Mouse (Mus musculus) liver, embryonic 11.5 days (tissue): ENCODE results near the gene Osbp. TPM values are rescaled to one million over a fixed set of nuclear protein-coding genes. Genes with fewer than 3 reads are reported as not detected.
A peak's percentile ranks its signal among the peaks of the same experiment; 100 is the strongest.

Experiments
- ATAC-seq: fragments of 200-750 bp; cut with Nextera tagmentation; replicated peaks from 2 replicates; pipeline ENCODE4 v1.8.0; 2017; ENCODE audit warnings: moderate number of reproducible peaks, mild to moderate bottlenecking, moderate TSS enrichment, moderate library complexity; ENCODE audit not compliant: low FRiP score
- DNase-seq: peaks from one replicate; pipeline ENCODE4 v3.0.0-alpha.2; 2017; ENCODE audit warnings: low spot score
- H3K27ac ChIP-seq: fragments of 300-500 bp; sonication (generic); 2 replicates; pipeline ENCODE4 v1.5.1; 2014; ENCODE audit warnings: mild to moderate bottlenecking, low read depth, low read length, control low read depth
- H3K27me3 ChIP-seq: fragments of 300-500 bp; sonication (generic); replicated peaks from 2 replicates; pipeline ENCODE4 v1.6.1; 2014; ENCODE audit warnings: low read length, mixed read lengths; ENCODE audit not compliant: control insufficient read depth, insufficient read depth
- H3K36me3 ChIP-seq: fragments of 300-500 bp; sonication (generic); 2 replicates; pipeline ENCODE4 v1.6.1; 2014; ENCODE audit warnings: mild to moderate bottlenecking, low read length, moderate library complexity, mixed read lengths; ENCODE audit not compliant: control insufficient read depth, insufficient read depth
- H3K4me1 ChIP-seq: fragments of 300-500 bp; sonication (generic); replicated peaks from 2 replicates; pipeline ENCODE4 v1.6.1; 2014; ENCODE audit warnings: low read length, mixed read lengths; ENCODE audit not compliant: control insufficient read depth, insufficient read depth
- H3K4me2 ChIP-seq: fragments of 300-500 bp; sonication (generic); 2 replicates; pipeline ENCODE4 v1.6.1; 2014; ENCODE audit warnings: mild to moderate bottlenecking, control low read depth, moderate library complexity
- H3K4me3 ChIP-seq: fragments of 300-500 bp; sonication (generic); 2 replicates; pipeline ENCODE4 v1.5.1; 2014; ENCODE audit warnings: low read depth, low read length, control low read depth
- H3K9ac ChIP-seq: fragments of 300-500 bp; sonication (generic); 2 replicates; pipeline ENCODE4 v1.6.1; 2014; ENCODE audit warnings: low read depth, low read length, control low read depth
- H3K9me3 ChIP-seq: fragments of 300-500 bp; sonication (generic); 2 replicates; pipeline ENCODE4 v1.6.1; 2016; ENCODE audit warnings: low read length, inconsistent platforms, mixed read lengths; ENCODE audit not compliant: control insufficient read depth
- WGBS: fragments of 180-500 bp; shearing (Covaris S2); extraction: QIAGEN DNeasy Blood & Tissue Kit; methylation state at CpG from one replicate; pipeline ENCODE4 v1.1.7; 2014; 5-methylcytosine and 5-hydroxymethylcytosine counted together
- polyA plus RNA-seq: library from polyadenylated mRNA; unstranded; fragments of >200 nt; fragmentation: Nextera tagmentation; extraction: Ambion mirVana; gene quantifications from 2 replicates; pipeline ENCODE4 v1.2.1, GENCODE M21; 2014

Osbp gene
- polyA plus RNA-seq, 1 experiment from 2014 or later, result 6.8 TPM

DNA sequence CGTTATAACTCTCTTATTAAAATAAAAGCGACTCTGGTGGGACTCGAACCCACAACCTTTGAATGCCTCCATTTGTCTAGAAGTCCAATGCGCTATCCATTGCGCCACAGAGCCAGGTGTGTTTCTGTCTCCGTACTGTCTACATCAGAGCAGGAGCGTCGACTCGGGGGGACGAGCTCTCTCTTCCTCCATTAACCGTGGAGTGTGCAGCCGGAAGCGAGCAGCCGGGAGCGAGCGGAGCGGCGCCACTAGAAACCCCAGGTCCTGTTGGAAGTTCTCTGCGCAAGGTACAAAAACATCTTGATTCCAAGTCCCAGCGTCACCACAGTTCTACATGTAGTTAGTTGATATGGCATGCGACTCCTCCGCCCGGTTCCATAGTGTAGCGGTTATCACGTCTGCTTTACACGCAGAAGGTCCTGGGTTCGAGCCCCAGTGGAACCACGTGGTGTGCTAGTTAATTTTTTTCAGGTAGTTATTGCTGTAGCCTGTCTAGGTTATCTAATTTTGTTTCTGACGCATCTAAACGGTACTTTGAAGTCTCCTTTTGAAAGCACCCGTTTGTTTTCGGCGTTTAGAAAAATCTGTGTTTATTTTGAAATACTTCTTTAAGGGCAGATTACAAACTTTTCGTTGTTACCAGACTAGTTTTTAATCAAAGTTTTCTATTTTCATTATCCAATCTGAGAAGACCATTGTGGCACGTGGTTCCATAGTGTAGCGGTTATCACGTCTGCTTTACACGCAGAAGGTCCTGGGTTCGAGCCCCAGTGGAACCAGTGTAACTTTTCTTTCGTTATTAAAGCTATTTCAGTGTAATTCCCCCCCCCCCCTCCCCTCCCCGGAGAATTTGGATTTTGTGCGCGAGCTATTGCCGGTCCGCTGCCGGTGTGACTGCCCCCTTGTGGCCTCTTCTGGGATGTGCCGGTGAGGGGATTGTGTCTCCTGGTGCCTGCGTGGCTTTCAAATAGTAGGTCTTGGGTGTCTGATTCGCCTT, 46.1 kb downstream of the Osbp start:
- peak overlapping the region; percentile 62 for H3K27ac ChIP-seq
- H3K9me3 ChIP-seq, result no peaks in the 10 kb centered on the region
- DNase-seq (peak; percentile 98), ATAC-seq (peak; percentile 79)
- H3K4me1 ChIP-seq, result peaks cover 7% of the 10 kb centered on the region
- no peaks in the 10 kb centered on the region for H3K27me3 ChIP-seq
- H3K4me3 ChIP-seq, result peak overlapping the region; percentile 78
- H3K4me2 ChIP-seq, result peak overlapping the region; percentile 89
- WGBS, result under 1% methylated on average over 49 of the region's 49 CpGs
- H3K9ac ChIP-seq, result peak overlapping the region; percentile 64
- H3K36me3 ChIP-seq, result no peaks in the 10 kb centered on the region

DNA sequence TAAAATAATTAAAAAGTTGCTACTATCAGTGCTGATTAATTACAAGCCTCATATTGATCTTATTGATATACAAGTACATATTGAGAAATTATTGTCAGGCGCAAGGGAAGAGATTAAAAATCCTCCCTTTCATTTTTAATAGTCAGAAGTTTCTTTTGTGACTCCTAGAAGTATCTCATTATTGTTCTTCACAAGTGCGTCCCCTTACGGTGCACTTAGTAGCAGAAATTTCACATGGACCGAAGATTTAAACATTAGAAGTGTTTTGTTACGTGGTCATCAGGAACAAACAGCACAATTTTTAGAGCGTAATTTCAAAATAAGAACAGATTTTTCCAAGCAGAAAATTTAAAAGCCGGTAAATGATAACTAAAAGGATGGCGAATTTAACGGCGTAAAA, 46.9 kb downstream of the Osbp start:
- peak overlapping the region; percentile 78 for H3K4me3 ChIP-seq
- ATAC-seq (no peak), DNase-seq (no peak)
- H3K27me3 ChIP-seq, result no peaks in the 10 kb centered on the region
- H3K36me3 ChIP-seq, result no peaks in the 10 kb centered on the region
- peak overlapping the region; percentile 38; the same call in 1 of the 2 replicates for H3K9ac ChIP-seq
- peak overlapping the region; percentile 89 for H3K4me2 ChIP-seq
- no peaks in the 10 kb centered on the region for H3K9me3 ChIP-seq
- no peak overlapping the region for H3K27ac ChIP-seq
- H3K4me1 ChIP-seq, result peaks cover 3% of the 10 kb centered on the region; the same call in 1 of the 2 replicates
- 2% methylated on average over 10 of the region's 10 CpGs for WGBS

DNA sequence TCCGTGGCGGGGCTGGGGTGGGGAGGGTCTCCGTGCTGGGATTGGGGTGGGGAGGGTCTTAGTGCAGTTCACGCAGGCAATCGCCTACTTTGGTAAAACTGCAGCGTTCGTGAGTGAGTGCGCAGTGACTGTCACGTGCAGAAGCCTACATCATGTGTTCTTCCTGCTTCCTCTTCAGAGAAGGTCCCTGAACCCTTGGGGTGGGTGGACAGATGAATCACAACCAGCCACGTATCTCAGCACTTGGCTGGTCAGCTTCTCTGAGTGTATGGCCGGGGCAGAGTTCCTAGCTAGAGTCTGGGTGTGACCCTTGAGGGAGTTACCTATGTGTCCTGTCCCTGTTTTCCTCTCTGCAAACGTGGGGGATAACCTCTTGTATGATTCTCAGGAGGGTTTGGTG, 47.5 kb downstream of the Osbp start:
- WGBS, result under 1% methylated on average over 12 of the region's 12 CpGs
- peak overlapping the region; percentile 25; the same call in 1 of the 2 replicates for H3K27ac ChIP-seq

DNA sequence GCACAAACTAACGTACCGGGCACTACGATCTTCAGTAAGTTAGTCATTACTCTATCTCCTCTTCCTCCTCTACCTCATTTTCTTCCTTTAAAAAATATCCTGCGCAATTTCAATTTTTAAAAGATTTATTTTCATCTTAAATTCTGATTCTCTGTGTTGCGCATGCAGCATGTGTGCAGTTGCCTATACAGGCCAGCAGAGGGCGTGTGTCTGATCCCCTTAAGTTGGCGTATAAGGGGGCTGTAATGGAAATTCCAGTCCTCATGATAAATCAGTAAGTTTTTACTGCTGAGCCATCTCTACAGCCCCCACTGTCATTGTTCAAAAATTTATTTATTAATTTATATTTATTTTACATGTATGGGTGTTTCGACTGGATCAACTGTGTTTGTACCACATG, 50.0 kb downstream of the Osbp start:
- Histone ChIP-seq H3K36me3 (no peaks in the 10 kb centered on the region), H3K4me2 (no peak overlapping the region), H3K27ac (no peak overlapping the region), H3K9me3 (no peaks in the 10 kb centered on the region), H3K4me1 (no peaks in the 10 kb centered on the region), H3K27me3 (no peaks in the 10 kb centered on the region), H3K4me3 (no peak overlapping the region), H3K9ac (no peak overlapping the region)
- 66% methylated on average over 8 of the region's 8 CpGs for WGBS
- DNase-seq (no peak), ATAC-seq (no peak)

More for the DNA sequence above, 47.5 kb downstream of the Osbp start:
- Histone ChIP-seq H3K27me3 (no peaks in the 10 kb centered on the region), H3K36me3 (no peaks in the 10 kb centered on the region), H3K4me2 (peak overlapping the region; percentile 89), H3K4me1 (peaks cover 3% of the 10 kb centered on the region; the same call in 1 of the 2 replicates), H3K9ac (peak overlapping the region; percentile 38; the same call in 1 of the 2 replicates), H3K4me3 (peak overlapping the region; percentile 78), H3K9me3 (no peaks in the 10 kb centered on the region)
- ATAC-seq, result no peak
- DNase-seq, result peak; percentile 42

DNA sequence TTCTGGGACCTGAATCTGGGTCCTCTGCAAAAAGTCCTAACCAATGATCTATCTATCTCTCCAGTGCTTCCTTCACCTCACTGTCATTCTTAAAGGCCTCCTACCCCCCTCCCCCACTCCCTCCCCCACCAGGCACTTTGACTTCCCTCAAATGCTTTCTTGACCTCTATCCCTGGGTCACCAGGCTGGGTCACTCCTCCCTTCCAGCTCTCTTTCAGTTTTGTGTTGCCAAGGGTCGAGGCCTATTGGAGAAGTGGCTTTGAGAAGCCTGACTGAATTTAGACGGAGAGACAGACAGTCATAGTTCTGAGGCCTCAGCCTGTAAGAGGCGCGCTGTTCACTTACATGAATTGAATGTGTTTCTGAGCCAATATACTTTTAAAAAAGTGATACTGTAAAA, 50.5 kb downstream of the Osbp start:
- 79% methylated on average over 4 of the region's 4 CpGs for WGBS
- DNase-seq (no peak), ATAC-seq (no peak)

DNA sequence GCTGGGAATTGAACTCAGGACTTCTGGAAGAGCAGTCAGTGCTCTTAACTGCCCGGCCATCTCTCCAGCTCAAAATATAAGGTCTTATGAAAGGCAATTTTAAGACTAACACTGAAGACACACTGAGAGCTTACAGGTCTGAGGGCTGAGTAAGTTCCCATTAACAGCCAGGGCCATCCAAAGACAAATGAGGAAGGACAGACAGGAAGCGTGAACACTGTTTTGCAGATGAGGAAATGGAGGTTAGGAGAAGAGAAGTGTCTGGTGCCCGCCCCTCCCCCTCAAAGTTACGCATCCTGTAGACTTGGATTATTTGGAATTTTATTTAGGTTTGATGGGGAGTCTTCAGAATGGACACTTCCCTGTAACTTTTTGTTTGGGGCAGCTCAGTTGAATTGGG, 58.4 kb downstream of the Osbp start:
- DNase-seq (no peak), ATAC-seq (no peak)
- Histone ChIP-seq H3K27ac (no peak overlapping the region), H3K4me2 (no peak overlapping the region), H3K9me3 (no peaks in the 10 kb centered on the region), H3K27me3 (no peaks in the 10 kb centered on the region), H3K4me1 (no peaks in the 10 kb centered on the region), H3K36me3 (no peaks in the 10 kb centered on the region), H3K9ac (no peak overlapping the region), H3K4me3 (no peak overlapping the region)
- 61% methylated on average over 4 of the region's 4 CpGs for WGBS

More for the DNA sequence above, 50.5 kb downstream of the Osbp start:
- Histone ChIP-seq H3K36me3 (no peaks in the 10 kb centered on the region), H3K4me3 (no peak overlapping the region), H3K4me1 (no peaks in the 10 kb centered on the region), H3K9ac (no peak overlapping the region), H3K9me3 (no peaks in the 10 kb centered on the region), H3K27me3 (no peaks in the 10 kb centered on the region), H3K4me2 (no peak overlapping the region), H3K27ac (no peak overlapping the region)

DNA sequence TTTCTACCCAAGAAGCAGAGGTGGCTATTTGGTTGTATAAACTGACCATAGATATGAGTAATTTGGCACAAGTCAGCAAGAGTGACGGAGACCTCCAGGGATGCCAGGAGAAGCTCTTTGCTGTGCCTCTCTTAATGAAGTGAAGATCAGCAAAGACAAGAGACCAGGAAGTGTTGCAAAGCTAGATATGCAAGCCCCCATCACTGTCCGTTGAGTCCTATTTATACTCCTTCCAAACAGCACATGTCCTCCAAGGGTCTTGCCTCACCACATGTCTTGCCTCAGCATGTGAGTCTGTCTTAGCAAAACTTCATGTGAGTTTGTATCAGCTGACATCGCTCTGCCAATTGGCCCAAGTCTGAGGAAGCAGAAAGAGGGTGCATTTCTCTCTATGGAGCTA, 59.6 kb downstream of the Osbp start:
- Histone ChIP-seq H3K9ac (no peak overlapping the region), H3K4me1 (no peaks in the 10 kb centered on the region), H3K9me3 (no peaks in the 10 kb centered on the region), H3K27ac (no peak overlapping the region), H3K4me2 (no peak overlapping the region), H3K36me3 (no peaks in the 10 kb centered on the region), H3K4me3 (no peak overlapping the region), H3K27me3 (no peaks in the 10 kb centered on the region)
- DNase-seq, result no peak
- WGBS, result 48% methylated on average over 3 of the region's 3 CpGs
- no peak; the same call in 1 of the 2 replicates for ATAC-seq

DNA sequence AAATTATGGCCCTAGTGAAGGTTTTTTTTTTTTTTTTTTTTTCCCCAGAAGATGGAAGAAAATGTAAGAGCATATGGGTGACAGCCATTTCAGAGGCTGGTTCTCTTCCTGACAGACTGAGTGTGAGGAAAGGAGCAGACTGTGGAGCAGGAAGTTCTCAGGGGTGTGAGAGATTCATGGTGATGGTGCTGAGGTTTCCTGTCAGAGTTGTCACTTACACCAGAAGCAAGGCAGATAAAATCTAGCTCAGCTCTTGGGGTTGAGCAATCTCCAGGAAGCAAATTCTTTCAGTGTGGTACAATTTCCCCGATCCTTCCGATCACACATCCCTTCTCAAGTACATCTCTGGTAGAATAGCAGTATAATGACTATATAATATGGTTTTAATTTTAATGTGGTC, 60.9 kb downstream of the Osbp start:
- Histone ChIP-seq H3K27me3 (no peaks in the 10 kb centered on the region), H3K27ac (no peak overlapping the region), H3K4me3 (no peak overlapping the region), H3K9ac (no peak overlapping the region), H3K4me2 (no peak overlapping the region), H3K9me3 (no peaks in the 10 kb centered on the region), H3K36me3 (no peaks in the 10 kb centered on the region), H3K4me1 (no peaks in the 10 kb centered on the region)
- DNase-seq, result no peak
- no peak for ATAC-seq
- 35% methylated on average over 2 of the region's 2 CpGs for WGBS

DNA sequence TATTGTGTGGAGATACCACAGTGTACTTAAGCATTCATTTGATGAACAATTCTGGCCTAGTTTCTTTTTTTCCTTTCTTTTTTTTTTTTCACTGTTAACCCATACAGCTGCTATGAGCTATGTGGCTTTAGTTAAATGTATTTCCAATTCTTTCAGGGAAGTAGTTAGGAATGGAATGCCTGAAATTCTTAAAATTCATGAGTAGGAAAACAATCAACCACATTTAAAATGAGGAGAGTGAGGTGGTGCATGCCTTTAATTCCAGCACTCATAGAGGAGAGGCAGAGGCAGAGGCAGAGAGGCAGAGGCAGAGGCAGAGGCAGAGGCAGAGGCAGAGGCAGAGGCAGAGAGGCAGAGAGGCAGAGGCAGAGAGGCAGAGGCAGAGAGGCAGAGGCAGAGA, 72.0 kb downstream of the Osbp start:
- no peak for DNase-seq
- no peaks in the 10 kb centered on the region for H3K4me1 ChIP-seq

More for the DNA sequence above, 72.0 kb downstream of the Osbp start:
- Histone ChIP-seq H3K27ac (no peak overlapping the region), H3K9me3 (no peaks in the 10 kb centered on the region), H3K27me3 (no peaks in the 10 kb centered on the region), H3K9ac (no peak overlapping the region), H3K4me2 (no peak overlapping the region), H3K4me3 (no peak overlapping the region), H3K36me3 (no peaks in the 10 kb centered on the region)
- ATAC-seq, result no peak
